Mouse (Mus musculus): Measurements from ENCODE around the gene Adsl.

DNA sequence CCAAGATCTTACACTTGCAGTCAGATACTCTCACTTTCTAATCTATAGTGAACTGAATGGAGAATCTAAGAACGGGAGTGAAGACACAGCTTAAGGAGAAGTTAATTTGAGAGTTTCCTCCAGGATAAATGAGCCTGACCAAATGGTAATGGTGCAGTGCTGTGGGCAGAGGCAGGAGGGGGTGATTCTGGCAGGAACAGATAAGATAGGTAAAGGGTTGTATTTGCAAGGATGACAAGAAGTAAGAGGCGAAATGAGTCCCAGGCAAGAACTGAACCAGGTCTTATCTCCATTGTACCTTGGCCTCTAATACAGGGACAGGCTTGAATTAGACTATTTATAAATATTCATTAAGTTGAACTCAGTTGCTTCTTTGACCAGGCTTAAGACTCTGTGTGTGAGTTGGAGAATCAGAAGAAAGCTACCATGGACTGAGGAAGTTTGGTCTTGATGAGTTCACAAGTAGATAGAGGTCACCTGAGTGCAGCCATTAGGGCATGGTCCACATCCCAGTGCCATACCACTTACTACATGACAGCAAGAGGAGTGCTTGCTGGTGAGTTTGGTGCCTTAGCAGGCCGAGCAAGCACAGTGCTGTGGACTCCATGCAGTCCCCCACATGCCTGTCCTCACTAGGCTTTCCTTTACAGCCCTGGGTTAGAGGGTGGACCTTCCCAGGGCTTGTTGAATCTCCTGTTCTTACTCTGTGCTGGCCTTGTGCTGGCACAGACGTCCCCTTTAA, 37.3 kb upstream of the Adsl start:
- TF ChIP-seq CTCF (IDR thresholded peaks at IDR 0.05; ENCODE audit: insufficient read depth, low read depth, low read length) (no peak), POLR2A (IDR thresholded peaks at IDR 0.05; ENCODE audit: insufficient read depth, low read depth, low read length) (no peak)
